Mouse (Mus musculus): Measurements from ENCODE around the gene Insm2. TPM values are rescaled to one million over a fixed set of nuclear protein-coding genes. Genes with fewer than 3 reads are reported as not detected.
A peak's percentile ranks its signal among the peaks of the same experiment; 100 is the strongest.

The Insm2 gene
- total RNA-seq, 2 experiments from 2014 or later: 1.4 to 2.0 TPM

GRCm38 (mm10) chr12:55604411-55604810 is 5.2 kb downstream of the Insm2 start:
- no peak for DNase-seq

DNA sequence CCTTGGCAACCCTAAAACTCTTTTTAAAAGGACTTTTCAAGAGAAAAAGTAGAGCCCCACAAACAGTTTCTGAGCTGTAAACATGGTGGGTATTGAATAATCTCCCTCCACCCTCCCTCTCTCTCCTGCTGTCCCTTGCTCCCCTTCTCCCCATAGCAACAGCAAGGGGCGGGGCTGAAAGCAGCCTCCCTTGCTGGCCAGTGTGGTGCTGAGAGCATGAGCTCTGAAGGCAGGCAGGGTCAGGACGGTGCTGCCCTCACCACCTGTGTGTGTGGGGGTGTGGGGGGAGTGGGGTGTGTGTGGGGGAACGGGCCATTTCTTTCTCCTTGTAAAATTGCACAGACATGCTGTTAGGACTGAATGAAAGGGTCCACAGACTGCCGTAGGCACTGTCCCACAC is 8.7 kb downstream of the Insm2 start:
- no peak for DNase-seq

DNA sequence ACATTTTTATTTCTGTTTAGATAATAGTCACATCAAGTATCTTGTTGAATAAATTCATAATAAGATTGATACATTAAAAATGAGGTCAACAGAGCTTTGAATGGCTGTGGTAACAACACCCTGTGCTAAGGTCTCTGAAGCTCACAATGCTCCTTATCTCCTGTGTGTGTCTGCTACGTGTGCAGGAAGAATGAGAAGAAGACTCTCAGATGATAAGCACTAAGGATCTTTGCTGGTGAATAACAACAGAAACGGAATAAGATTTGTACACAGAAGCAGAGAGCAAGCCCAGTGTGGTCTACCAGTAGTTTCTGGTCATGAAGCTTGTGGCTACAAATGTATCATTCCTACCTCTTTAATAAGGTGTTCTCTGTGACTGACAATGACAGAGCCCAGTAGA is 11.6 kb downstream of the Insm2 start:
- DNase-seq: no peak

- DNase-seq: no peak
Observed at GRCm38 (mm10) chr12:55620321-55620720, 21.1 kb downstream of the Insm2 start.

DNA sequence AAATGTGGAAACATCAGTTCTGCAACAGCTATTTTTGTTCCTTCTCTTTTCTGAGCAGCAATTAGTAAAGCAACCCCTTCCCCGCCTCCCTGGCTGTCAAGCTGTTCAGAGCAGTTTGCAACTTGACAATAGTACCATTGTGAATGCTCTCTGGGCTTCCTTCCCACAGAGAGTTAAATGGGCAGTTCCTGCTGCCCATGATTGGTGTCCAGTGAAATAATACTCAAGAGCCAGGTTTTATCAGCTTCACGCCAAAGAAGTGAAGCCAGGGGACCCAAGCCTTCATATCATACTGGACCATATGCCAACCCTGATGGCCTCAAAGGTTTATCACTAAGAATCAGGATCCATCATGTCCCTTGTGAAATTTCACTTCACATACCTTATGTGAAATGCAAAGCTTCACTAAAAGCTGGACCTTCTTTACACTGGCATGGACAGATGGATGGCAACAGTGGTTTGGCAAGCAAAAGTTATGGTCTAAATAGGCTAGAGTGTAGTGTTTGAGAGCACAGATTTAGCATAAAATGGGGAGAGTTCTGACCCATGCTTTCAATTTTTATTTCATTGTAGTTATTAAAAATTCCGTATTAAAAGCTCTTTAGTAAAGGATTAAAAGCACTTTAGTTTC is 23.5 kb downstream of the Insm2 start:
- DNase-seq: no peak

GRCm38 (mm10) chr12:55623254-55623653 is 24.0 kb downstream of the Insm2 start:
- no peak for DNase-seq

- DNase-seq: peak; percentile 34
Observed at GRCm38 (mm10) chr12:55626711-55627110, 27.5 kb downstream of the Insm2 start.

DNA sequence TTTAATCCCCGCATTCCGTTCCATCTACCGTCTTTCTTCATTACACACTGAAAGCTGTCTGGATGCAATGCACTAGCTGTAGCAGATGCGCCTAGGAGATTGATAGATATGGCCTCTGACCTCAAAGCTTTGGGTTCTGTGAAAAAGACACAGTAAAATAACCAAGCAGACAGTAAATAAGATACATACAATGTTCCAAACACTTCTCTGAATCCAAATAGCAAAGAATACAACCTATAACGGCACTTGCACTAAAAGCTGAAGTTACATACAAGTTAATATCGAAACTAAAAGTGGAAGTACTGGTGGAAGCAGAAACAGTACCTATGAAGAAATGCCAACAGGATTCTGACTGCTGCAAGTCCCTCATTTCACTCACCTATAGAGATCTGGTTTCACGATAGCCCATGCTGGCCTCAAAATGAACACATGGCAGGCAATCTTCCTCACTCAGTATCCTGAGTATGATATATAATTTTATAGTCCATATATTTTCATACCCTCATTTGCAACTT is 48.8 kb downstream of the Insm2 start:
- DNase-seq: no peak

Other genes starting within 250 kb of the Insm2 start
- 100 to 1,000 TPM; 236 to 251 TPM for gene Psma6, start 215.2 kb upstream of the Insm2 start, total RNA-seq (2021)
- 10 to 100 TPM; 83.4 to 91.1 TPM for gene Nfkbia, start 106.8 kb upstream of the Insm2 start, total RNA-seq (2021)
- not detected for gene Aldoart2, start 34.2 kb upstream of the Insm2 start, total RNA-seq (2021)
- gene Ralgapa1, start 221.7 kb downstream of the Insm2 start, total RNA-seq (2021): 10 to 100 TPM; 55.1 to 63.8 TPM
- 10 to 100 TPM; 28.2 to 38.0 TPM for gene Brms1l, start 236.9 kb downstream of the Insm2 start, total RNA-seq (2021)

Data from adrenal gland, postnatal 10 days (tissue).